Mouse (Mus musculus): ENCODE data around the gene Plxdc2.

Gene Plxdc2

DNA sequence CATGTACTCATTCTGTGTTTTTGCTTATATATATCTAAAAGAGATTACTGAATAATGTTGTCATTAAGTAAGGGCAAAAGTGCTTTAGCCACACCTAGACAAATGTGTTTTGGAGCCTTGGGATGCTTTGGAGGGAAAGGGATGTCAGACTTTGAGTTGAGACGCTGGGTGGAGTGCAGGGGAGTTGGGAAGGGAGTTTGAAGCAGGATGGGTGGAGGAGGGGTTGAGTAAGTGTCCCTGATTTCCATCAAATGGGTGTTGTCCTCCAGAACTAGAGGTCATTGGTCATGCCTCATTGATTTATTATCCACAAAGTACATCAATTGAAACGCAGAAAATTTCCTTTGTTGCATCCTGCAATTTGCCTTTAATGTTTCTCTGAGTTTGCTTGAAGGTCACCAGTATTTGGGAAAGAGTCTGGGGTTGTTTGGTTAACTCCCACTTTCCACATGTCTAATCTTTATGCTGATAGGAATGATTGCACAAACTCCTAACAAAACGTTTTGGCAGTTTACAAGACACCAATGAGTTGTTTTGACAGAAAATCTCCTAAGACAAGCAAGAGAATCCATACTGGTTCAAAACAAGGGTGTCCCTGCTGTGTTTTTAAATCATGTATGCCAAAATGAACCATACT lies 58.4 kb downstream of the Plxdc2 start:
- DNase-seq (ENCODE audit: low read depth), result no peak

DNA sequence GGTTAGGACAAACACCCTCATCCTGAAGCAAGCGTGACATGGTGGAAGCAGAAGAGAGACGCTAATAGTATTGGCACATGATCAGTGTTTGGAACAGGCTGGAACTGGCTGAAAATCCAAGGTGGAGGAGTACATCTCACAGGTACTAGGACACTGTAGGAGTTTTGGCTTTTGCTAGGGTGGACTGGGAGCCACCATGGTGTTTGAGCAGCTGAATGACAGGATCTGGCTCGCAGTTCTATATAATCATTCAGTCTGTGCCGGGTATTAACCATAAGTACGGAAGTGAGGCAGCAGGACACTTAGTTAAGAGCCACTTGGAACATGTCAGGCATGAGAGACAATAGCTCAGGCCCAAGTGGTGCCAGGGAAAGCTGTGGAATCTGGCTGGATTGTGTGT lies 82.9 kb downstream of the Plxdc2 start:
- DNase-seq (ENCODE audit: low read depth), result no peak

DNA sequence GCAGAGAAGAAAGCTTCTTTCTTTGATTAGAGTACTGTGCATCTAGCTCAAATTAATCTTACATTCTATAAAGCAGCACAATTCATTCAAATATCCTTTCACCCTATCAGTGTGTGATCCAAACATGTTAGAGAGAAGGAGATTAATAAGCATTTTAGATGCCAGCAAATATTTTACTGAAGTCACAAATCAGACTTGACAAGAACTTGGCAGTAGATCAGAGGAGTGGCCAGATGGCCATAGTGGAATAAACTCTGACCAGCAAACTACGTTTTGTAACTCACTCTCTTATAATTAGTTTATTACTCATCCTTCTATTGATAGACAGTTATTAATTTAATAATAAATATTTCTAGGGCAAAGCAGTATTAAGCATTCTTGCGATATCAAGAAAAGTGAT lies 86.5 kb downstream of the Plxdc2 start:
- no peak for DNase-seq (ENCODE audit: low read depth)

DNA sequence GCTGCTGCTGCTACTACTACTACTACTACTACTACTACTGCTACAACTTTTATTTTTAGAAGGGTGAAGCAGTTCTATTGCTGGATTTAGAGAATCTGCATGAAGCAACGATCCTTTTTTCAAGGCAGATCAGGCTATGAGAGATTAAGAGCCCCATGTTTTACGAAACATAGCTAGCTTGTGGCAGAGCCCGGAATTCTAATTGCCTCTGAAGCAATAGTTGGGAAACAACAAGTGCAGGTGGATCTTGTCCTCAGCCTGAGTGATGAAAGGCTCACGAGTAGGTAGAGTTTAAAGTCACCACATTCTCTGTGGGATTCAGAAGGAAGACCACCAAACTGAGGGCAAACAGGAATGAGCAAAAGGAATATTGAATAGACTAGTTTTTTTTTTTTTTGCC lies 91.8 kb downstream of the Plxdc2 start:
- DNase-seq (ENCODE audit: low read depth), result no peak

DNA sequence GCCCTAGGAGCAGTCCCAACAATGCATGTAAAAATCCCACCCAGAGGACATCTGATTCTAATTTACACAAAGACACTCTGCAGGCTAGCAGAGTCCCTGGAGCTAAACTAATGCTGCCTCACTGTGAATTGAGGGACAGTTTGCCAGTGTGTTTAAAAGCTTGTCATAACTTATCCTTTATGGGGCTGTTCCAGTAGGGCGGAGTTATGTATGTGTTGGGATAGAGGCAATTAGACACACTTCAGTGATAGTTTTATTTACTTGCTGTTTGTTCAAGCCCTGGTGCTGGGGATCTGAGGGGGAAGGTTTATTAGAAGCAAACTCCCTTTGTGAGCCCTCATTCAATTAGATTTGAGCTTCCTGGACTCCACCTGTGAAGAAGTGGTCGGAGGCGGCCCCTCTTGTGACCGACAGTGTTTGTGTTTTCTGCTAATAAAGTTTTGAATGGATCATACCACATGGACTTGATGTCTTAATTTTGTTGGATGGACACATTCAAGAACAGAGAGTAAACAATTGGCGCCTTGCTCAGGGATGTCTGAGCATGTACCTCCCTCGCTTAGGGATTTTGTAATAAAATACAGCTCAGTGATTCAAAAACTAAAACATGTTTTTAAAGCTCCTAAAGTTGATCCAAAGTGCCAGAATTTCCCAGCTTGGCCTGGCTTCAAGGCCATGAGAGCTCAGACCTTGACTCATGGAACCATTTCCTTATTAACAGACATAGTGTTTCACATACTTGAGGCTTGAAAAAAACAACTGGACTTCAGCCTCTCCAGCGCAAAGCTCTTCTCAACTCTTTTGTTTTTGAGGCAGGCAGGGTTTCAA lies 94.9 kb downstream of the Plxdc2 start:
- no peak for DNase-seq (ENCODE audit: low read depth)

DNA sequence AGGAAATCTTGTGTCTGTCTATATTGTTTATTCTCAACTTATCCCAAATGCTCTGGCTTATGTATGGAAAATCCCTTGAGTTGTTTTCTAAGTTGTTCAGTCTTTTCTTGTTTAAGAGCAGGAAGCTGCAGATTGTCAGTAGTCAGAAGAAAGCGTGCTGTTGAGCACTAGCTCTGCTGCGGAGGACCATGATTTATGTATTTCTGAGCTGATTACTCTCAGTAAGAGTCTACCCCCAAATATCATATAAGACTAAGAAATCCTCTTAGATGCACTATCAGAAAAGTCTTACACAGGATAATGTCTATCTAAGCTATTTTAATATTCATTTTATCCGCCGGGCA lies 95.5 kb downstream of the Plxdc2 start:
- no peak for DNase-seq (ENCODE audit: low read depth)

DNA sequence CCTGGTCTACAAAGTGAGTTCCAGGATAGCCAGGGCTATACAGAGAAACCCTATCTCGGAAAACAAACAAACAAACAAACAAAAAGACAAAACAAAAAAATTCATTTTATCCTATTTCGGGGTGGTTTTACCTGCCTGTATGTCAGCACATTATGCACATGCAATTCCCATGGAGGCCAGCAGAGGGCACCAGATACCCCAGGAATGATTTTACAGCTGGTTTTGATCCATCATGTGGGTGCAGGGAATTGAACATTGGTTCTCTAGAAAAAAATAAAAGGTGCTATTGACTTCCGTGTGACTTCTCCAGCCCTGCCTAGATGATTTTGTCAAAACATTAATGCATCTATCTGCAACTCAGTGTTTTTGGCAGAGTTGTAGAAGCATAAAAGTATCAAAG lies 96.0 kb downstream of the Plxdc2 start:
- peak; percentile 6 for DNase-seq (ENCODE audit: low read depth)

DNA sequence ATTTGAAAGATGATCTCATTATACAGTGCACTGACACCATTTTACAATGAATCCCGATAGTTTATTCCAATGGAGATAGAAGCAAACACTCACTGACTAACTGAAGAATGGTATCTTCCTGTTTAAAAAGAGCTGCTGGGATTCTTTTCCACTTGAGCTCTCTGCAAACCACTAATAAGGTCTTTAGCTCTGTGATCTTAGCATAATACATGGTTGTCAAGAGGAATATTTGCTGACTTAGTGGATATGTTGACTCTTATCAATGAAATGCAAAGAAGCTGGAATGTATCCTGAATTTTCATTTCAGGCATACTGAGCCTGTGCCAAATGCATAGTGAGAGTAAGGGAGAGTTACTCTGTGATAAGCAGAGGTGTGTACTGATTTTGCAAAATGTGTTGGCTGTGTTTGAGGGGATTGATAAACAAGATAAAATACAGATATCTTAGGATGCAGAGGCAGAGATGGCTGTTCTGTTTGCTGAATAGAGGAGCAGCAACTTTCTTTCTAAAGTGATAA lies 100.2 kb downstream of the Plxdc2 start:
- no peak for DNase-seq (ENCODE audit: low read depth)

DNA sequence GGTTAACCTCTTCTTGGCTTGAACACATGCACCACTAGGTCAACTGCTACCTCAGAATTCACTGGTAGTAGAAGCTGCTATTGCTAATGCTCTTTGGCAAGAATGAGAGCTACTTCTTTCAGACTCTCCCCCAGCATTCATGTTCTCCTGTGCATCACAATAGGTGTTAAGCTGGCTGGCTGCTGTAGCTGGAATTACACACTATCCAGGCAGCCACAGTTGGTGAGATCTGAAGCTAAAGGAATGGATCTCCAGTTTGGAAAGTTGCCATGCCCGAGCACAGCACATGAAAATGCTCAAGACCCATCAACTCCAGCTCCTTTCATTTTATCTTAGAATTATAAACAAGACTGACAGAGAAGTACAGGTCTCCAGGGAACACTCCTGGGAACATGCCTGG lies 103.4 kb downstream of the Plxdc2 start:
- DNase-seq (ENCODE audit: low read depth), result no peak

DNA sequence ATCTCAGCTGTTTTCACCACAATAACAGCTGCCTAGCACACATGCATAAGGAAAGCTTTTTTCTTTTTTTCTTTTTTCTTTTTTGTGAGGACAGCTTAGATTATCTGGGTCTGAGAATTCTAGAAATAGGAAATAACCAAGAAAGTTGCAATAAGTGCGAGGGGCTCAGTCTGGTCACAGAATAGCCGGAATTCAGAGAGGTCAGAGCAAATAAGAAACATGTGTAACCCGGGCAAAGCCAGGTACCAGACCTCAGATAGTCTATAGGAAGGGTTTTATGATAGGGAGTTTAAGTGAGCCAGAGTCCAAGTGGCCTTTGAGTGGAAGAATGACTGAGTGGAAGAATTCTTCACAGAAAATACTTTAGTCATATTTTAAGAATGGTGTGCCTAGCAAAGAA lies 114.0 kb downstream of the Plxdc2 start:
- DNase-seq (ENCODE audit: low read depth), result no peak

DNA sequence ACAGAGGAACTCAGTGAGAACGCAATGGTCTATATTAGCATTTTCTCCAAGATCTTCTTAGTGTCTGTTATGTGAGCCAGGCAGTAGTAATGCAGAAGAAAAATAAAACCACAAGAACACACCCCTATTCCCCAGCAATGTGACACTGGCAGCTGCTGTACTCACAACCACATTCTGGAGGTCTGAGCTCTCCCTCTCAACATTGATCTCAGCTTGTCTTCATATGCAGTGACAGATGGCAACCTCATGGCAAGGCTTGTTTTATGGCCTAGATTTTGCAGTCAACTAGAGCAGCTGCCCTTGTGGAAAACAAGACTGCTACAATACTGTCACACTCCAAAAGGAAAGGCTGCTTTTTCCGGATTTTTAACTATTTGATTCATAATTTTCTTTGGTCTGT lies 127.8 kb downstream of the Plxdc2 start:
- DNase-seq (ENCODE audit: low read depth), result no peak

DNA sequence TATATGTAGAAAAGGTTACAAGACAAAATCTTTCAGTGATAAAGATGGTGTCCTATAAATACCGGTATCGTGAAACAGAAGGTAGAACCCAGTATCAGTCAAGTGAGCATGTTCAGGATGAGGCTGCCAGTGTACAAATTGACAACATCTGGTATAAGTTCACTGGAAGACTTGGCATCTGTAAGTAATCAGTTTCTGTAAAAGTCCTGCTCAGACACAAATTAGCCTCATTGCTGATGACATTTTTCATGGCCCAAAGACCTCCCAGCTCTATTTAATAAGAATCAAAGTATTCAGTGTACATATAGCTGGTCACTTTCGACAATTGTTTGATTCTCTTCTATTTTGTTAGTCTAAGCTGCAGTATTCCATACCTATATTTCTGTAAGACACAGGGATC lies 129.9 kb downstream of the Plxdc2 start:
- no peak for DNase-seq (ENCODE audit: low read depth)

DNA sequence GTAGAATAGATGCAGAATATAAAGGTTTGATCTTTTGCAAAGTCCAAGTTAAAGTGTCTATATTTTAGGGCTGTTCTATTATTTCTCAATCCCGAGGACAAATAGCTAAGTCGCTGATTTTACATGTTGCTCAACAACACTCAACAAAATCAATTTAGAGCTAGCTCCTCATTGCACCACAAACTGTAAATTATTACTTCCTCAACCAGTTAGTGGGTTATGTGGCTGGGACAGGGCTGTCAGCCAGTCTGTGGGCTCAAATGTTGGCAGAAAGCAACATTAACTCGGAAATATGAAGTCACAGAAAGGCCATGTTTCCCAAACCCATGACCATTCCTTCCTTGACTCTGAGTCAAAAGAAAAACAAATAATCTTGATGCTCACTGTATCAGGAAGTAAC lies 135.1 kb downstream of the Plxdc2 start:
- peak; percentile 91 for DNase-seq (ENCODE audit: low read depth)

DNA sequence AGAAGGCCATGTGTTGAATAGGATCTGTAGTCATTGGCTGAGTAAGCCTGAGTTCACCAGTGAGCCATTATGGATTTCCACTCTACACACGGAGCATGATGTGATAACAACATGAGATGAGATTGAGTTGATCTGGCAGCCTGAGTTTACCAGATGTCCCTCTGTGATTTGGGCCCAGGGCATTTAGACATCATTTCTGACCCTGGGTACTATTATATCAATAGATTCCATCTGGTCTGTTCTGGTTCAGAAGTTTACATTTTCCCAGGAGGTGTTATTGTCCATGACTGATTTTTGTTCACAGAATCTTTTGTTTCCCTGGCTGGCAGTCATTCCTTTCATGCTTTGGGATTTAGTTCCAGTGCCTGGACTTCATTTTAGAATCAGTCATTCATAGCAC lies 146.7 kb downstream of the Plxdc2 start:
- DNase-seq (ENCODE audit: low read depth), result no peak

DNA sequence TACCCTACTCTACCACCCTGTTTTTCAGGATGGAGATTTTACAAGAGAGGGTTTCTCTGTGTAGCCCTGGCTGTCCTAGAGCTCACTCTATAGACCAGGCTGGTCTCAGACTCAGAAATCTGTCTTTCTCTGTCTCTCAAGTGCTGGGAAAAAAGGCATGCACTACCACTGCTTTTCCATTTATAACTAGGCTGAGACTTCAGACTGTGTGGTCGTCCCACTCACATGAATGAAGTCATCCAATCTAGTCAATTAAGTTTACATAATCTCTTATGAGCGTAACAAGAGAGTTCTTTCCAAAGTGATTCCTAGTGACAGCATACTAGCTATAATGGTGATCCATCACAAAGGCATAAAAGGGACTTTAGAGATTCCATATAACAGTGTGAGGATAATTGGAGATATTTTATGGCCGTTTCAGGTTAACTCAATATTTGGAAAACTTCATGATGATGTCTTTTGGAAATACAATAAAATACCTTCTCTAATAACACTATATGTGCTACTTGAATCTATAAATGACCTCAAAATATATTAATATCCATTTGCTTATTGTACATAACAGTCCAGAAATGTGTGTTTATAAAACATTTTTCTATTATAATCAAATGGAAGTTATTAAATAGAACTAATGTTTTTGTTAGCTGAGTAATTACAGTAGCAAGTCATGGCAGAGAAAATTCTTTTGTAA lies 151.6 kb downstream of the Plxdc2 start:
- no peak for DNase-seq (ENCODE audit: low read depth)

DNA sequence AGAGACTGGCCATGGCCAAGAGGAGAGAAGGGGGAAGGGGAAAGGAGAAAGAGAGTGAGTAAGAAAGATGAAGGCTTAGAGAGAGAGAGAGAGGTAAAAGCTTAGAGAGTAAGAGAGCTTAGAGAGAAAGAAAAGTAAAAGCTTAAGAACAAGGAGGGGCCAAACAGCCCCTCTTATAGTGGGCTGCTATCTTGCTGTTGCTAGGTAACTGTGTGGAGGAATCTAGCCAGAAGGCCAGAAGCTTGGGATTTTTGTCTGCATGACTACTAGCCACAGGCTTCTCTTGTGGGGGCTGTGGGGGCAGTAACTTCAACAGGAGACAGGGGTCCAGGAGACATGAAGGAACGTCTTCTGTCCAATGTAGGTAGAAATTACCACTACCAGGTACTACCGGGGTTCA lies 162.0 kb downstream of the Plxdc2 start:
- DNase-seq (ENCODE audit: low read depth), result no peak

DNA sequence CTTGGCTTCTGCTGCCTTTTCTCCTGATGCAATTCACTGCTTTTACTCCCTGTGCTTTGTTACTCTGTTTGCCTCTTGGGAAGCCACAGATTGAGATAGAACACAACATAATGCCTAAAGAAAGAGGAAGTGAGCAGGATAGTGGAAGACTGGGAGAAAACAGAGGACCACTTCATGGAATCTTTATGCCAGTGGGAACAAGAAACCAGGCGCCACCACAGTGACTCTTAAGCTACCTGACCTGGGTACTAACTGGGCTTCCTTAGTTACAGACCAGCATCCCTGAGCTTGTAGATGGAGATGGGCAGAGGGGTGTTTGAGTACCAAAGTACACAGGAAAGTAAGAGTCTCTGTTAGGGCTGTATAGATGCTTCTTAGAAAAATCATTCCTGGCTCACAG lies 167.3 kb downstream of the Plxdc2 start:
- DNase-seq (ENCODE audit: low read depth), result no peak

DNA sequence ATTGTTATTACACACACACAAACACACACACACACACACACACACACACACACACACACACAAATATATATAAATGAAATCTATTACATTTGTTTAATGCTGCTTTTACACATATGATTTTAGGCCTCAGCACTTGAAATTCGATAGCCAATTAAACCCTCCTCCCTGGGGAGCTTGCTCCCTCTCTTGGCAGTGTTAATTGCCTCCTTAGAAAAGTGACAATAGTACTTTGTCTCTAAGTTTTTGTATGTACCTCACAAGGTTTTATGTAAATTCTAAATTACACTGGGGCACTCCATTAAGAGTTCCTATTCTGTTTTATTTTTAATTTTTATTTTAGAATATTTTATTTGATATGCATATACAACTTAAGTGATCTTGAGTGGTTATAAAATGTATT lies 176.1 kb downstream of the Plxdc2 start:
- no peak for DNase-seq (ENCODE audit: low read depth)

DNA sequence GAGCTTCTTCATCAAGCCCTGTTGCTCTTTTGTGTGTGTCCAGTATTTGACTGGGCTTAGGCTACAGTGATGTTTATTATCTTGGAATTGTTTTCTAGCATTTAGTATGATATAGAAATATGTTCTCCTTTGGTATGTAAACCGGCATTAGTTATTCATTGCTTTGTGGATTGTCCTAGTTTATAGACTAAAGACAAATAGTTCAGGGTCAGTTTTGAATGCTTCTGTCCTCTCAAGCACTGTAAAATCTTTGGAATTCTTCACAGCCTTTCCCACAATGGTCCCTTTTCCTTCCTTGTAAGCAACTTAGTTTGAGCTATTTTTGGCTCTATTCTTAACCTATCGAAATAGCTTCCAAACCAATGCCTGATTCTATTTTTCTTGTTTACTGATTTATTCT lies 178.5 kb downstream of the Plxdc2 start:
- no peak for DNase-seq (ENCODE audit: low read depth)

DNA sequence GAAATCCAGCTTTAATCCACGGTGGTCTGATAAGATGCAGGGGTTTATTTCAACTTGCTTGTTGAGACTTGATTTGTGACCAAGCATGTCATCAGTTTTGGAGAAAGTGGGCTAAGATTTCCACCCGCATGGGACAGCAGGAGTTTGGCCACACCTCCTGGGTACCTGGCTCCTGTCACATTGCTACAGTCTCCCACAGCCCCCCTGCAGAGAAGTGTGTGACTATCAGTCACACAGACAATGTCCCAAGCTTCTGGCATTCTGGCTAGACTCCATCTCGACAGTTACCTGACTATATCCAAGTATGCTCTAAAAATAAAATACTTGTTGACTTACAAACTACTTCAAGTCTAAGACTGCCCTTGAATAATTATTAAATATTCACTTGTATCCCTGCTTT lies 185.1 kb downstream of the Plxdc2 start:
- no peak for DNase-seq (ENCODE audit: low read depth)

DNA sequence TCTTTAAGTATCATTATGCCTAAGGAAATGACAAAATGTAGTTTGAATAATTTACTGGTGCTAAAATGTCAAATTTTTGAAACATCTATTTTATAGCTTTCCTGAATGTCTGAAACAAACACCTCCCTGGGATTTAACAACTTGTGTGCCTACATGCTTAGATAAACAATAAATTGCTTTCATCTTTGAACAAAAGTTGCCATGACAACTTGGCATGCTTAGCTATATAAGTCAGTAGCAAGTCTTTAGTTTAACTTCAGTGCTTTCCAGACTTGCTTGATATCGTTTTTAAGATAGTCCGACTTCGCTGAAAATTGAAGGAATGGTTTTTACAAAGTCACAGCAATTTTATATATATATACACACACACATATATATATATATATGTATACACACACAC lies 189.1 kb downstream of the Plxdc2 start:
- DNase-seq (ENCODE audit: low read depth), result no peak

DNA sequence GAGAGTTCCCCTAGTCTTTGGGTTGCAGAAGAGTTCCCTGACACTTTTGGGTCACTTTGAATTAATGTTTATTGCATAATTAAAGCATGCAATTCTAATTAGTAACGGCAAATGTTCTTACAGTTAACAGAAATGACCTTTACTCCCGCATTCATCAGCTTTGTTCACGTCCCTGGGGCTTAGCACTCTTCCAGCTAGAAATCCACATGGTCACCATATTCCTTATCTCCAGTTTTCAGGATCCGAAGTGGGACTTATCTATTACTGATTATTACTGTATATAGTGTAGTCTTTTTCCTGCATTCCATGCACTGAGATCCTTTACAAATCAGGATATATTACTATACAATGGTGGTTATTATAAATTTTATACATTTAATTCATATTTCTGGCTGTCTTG lies 203.2 kb downstream of the Plxdc2 start:
- no peak for DNase-seq (ENCODE audit: low read depth)

DNA sequence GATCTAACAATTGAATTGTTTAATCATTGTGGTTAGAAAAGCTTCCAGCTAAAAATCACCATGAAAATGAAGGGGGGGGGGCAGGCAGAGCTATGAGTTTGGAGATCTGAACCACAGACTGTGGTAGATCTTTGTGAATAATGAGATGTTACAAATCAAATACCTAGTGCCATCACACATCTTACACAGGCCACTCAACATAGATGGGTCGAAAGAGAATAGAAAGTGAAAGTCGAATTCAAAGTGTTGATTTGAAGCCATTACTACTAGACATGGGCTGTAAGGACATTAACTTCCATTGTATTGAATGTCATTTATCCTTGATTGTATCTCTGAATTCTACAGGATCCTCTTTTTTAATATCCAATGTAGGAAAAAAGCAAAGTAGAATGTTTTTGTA lies 212.2 kb downstream of the Plxdc2 start:
- peak; percentile 7 for DNase-seq (ENCODE audit: low read depth)

Measured in 416B (cell line).